Mouse (Mus musculus) natural killer cell, adult 2 months (primary cell): ENCODE data around the gene Cdc42se2.

Experiments used
- DNase-seq, 2 experiments: peaks; one replicate each; pipeline ENCODE4 v3.0.0; 2022; ENCODE audit warnings: low spot score in 2 of 2

Cdc42se2 gene

DNA sequence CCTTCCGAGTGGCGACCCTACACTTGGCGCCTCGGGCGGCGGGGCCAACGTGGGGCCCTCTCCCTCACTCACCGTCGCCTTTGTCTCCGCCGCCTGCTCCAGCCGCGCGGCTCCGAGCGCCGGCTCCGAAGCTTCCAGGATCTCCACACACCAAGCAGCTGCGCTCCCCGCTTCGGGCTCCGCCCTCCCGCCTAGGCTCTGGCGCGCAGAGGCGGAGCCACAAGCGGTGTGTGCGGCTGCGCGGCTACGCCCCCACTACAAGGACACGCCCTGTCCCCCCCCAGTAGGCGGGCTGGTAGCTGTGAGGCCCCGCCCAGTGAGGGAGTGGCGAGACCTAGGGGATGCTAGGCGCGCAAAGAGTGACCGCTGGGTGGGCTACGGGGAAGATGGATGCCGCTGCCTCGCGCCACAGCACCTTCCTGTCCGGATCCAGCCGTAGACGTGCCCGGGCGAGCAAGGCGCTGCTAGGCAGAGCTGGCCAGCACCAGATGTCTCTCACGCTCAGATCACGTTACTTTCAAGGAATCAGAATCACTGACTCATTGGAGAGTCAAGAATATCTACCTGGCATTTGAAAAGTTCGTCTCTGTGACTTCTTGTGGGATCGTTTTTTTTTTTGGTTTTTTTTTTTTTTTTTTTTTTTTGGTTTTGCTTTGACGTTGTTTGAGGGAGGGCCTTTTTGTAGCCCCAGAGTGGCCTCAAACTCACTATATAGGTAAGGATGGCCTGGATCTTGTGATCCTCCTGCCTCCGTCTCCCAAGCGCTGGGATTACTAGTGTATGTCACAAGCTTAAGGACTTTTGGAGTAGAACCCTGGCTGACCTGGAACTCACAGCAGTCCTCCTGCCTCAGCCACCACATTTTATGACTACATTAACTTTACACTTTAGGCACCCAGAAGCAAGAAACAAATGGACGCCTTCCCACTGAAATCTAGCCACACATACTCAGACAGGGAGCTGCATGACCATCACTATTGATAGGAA is at the start of gene Cdc42se2:
Gene Cdc42se2 (minus strand): TSS at position 188 of the 987 bp plus-strand sequence.
- DNase-seq: peak; percentile 95 to 96

- DNase-seq: no peak
These were observed 48.6 kb upstream of the Cdc42se2 start for GRCm38 (mm10) chr11:54836106-54836505.

- DNase-seq: peak; percentile 19 to 37
These were observed 47.1 kb upstream of the Cdc42se2 start for GRCm38 (mm10) chr11:54834596-54834995.

DNA sequence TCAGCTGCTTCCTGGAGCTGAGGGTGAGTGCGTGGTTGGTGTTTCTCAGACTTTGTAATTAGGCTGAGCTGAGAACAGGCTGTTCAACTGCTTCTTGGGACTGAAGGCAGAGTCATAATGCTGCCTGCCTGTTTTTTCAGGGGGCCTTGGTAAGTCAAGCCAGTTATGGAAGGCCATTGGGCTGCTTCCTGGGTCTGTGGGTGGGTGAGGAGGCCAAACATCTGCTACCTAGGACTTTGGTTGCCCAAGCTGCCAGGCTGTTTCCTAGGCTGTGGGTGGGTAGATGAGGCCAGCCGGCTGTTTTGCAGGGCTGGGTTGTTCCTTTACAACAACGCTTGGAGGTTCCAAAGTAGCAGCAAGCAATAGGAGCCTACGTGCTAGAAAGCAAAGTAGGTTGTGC is 46.4 kb upstream of the Cdc42se2 start:
- no peak for DNase-seq

GRCm38 (mm10) chr11:54826819-54827218 is 39.3 kb upstream of the Cdc42se2 start:
- DNase-seq: no peak

- no peak for DNase-seq
These were observed 38.3 kb upstream of the Cdc42se2 start for GRCm38 (mm10) chr11:54825774-54826173.

DNA sequence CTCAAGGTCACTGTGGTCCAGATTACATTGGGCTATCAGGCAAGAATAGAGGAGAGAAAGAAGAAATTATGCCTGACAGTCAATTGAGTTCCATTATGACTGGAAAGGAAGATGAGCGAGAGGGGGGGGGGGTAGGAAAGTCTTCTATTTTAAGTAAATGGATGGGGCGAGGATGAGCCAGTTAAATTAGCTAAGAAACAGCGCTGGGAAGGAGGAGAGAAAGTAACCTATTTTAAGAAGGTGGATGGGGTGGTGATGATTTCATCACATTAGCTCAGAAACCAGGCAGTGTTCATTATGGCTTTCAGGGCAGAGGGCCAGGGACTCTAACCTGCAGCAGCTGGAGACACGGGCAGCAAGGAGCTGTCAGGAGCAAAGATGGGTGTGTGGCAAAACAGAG is 36.0 kb upstream of the Cdc42se2 start:
- DNase-seq: no peak

- DNase-seq: no peak
These were observed 32.0 kb upstream of the Cdc42se2 start for GRCm38 (mm10) chr11:54819489-54819888.

GRCm38 (mm10) chr11:54817449-54817848 is 30.0 kb upstream of the Cdc42se2 start:
- no peak for DNase-seq

GRCm38 (mm10) chr11:54815659-54816058 is 28.2 kb upstream of the Cdc42se2 start:
- DNase-seq: no peak

DNA sequence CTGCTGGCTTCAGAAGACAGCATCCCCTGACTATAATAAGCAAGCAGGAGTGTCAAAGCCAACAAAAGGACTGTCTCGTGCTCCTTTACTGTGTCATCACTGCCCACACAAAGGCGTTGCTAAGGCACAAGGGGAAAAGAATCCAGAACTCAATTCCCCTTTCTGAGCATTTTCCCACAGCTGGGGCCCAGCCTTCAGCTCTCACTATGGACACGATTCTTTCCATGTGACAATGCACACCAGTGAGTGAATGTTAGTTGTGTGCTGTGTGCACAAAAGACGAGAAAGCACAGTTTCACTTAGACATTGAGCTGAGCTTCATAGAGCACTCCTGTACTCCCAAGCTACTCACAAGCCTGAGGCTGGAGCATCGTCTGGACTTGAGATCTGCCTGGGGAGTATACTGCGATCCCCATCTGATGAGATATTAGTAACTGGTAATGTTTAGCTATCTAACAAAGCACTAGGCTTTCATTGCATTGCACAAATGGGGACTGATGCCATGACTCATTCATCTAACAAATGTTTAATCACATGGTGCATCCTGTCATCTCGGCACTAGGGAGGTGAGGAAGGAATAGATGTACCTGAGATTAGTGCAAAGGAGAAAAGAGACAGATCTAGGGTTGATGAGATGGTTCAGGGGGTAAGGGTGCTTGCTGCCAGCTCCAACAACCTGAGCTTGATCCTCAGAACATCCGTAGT is 25.5 kb upstream of the Cdc42se2 start:
- DNase-seq: no peak

GRCm38 (mm10) chr11:54812314-54812713 is 24.8 kb upstream of the Cdc42se2 start:
- no peak for DNase-seq

DNA sequence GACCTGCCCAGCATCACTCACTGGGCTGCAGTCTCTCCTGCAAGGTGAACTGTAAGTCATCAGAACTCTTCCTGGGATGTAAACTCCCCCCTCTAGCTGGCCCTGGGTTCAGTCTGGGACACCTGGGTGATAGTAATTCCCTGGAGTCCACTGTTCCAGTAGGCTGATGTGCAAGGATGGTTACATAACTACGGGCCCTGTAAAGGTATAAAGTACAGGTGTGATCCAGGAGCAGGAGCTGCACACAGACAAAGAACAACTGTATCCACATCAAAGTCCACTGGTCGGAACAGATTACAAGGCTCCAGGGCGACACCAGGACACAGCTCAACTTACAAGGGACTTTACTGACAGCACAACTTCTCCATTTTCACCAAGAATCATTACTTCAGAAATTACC is 23.6 kb upstream of the Cdc42se2 start:
- no peak for DNase-seq

- no peak for DNase-seq
These were observed 22.1 kb upstream of the Cdc42se2 start for GRCm38 (mm10) chr11:54809582-54809981.

DNA sequence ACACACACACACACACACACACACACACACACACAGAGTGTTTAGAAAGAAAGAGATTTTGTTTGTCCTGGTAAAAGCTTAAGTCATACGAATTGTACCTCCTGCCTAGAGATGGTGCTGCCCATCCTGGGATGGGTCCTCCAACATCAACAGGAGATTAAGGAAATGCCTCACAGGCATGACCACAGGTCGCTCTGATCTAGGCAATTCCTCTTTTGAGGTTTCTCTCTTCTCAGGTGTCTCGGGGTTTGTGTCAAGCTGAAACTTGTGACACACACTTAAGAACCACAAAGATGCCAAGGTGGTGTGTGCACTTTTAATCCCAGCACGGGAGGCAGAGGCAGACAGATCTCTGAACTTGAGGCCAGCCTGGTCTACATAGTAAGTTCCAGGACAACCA is 20.7 kb upstream of the Cdc42se2 start:
- peak in 1 of 2 experiments; percentile 59 for DNase-seq

DNA sequence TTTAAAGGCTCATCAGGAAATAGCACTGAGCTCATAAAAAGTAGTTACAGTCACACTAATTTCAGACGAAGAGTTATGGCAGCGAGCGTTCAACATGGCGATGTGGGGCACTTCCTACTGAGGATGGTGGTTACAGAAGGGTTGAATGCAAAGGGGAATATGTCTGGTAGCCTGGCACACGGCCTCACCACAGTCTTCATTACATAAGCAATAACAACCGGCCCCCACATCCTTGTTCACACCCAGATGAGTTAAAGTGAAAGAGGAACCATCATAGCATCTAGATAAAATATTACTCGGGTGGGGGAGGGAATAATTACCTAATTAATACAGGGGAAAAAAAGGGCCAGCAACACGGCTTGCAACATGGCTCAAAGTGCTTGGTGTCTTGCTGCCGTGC is 20.2 kb upstream of the Cdc42se2 start:
- DNase-seq: peak; percentile 69 to 75

DNA sequence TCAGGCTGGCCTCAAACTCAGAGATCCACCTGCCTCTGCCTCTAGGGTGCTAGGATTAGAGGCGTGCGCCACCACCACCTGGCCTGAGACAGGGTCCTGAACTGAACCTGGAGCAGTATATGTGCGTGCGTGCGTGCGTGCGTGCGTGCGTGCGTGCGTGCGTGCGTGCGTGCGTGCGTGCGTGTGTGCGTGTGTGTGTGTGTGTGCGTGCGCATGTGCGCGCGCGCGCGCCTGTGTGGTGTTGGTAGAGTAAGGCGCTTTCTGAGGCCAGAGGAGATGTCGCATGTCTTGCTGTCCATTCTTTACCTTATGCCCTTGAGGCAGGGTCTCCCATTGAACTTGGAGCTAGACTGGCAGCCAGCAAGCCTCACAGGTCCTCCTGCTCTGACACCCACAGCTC is 19.4 kb upstream of the Cdc42se2 start:
- no peak for DNase-seq

DNA sequence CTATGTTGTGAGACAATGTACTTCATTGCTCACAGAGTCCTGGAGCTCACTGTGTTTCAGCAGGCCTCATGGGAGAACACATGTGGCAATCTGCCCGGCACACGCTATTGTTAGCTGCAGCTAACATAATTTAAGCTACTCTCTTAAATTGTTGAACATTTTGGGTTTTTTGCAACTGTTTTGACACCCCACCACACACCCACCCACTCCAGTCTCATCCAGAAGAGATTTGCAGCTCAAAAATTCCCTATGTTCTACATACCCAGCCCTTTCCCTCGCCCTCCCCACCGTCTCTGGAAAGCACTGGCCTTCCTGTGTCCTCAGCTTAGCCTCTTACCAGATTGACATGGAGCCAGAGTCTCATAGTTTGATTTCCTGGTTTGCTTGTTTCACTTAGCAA is 17.7 kb upstream of the Cdc42se2 start:
- no peak for DNase-seq

DNA sequence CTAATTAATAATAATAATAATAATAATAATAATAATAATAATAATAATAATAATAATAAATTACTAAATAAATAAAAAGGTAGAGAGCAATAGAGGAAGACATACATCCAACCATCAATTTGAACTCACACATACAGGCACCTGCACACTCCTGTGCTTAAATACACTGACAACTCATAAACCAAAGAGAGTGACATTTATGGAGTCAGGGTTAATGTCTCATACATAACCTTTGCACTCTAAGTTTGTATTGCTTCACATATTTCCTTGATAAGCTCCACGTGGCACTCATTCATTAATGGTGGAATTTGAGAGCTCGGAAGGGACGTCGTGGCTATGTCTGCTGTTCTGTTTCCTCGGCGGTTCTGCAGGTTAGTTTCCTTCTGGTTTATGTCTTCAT is 15.1 kb upstream of the Cdc42se2 start:
- DNase-seq: no peak

DNA sequence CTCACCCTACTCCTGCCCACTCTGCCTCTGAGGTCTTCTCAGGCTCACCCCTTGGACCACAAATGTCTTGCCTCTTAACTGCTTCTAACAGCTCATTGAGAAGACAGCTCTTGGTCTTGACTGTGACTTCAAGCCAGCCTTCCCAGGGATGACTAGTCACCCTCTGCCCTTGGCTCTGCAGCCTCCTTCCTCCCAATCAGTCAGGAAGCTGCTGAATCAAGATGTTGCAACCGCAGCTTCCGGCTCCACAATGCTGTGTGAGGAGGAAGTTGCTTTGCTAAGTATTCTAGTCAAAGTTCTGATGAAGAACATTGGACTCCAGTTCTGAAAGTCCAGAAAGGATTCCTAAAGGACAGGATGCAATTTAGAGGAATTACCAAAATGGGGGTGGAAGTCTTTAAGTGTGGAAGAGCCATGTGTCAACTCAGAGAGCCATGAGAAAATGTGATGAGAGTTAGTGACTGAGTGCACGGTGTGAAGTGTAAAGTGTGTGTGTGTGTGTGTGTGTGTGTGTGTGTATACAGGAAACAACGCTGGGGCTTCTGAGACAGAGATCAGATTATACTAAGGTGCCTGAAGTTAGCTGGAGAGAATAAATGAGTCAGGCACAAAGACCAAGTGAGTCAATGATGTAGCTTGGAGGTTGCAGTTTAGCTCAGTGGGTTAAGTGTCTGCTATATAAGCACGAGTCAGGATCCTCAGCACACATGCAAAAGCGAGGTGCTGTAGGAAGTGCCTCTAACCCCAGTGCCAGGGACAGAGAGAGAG is 14.5 kb upstream of the Cdc42se2 start:
- peak; percentile 79 to 82 for DNase-seq

- DNase-seq: no peak
These were observed 9.1 kb upstream of the Cdc42se2 start for GRCm38 (mm10) chr11:54796551-54796950.

GRCm38 (mm10) chr11:54794678-54795077 is 7.2 kb upstream of the Cdc42se2 start:
- no peak for DNase-seq
